Mouse (Mus musculus): ENCODE results near the gene Lingo2.

- TF ChIP-seq GATA1 (IDR thresholded peaks at IDR 0.05; ENCODE audit: borderline replicate concordance, low read length) = no peak
- no peak for TF ChIP-seq FLI1 (IDR thresholded peaks at IDR 0.05; ENCODE audit: low read length)
These were observed 1017.4 kb downstream of the Lingo2 start for GRCm38 (mm10) chr4:35934056-35934661.

Measured in megakaryocyte, embryonic 14.5 days (primary cell).